Mouse (Mus musculus) intestine, embryonic 14.5 days (tissue): ENCODE data around the gene Sdf4. TPM values are rescaled to one million over a fixed set of nuclear protein-coding genes. Genes with fewer than 3 reads are reported as not detected.

Experiments
- ATAC-seq: fragments of 200-750 bp; cut with Nextera tagmentation; replicated peaks from 2 replicates; pipeline ENCODE4 v1.8.0; 2017; ENCODE audit warnings: low read depth, moderate number of reproducible peaks, moderate TSS enrichment, moderate library complexity; ENCODE audit not compliant: low FRiP score, low TSS enrichment
- DNase-seq: peaks from one replicate; pipeline ENCODE4 v3.0.0-alpha.2; 2018; ENCODE audit warnings: low spot score
- H3K27ac ChIP-seq: fragments of 300-500 bp; sonication (generic); 2 replicates; pipeline ENCODE4 v1.5.1; 2014; ENCODE audit warnings: low read depth, mild to moderate bottlenecking, control low read depth
- H3K27me3 ChIP-seq: fragments of 300-500 bp; sonication (generic); replicated peaks from 2 replicates; pipeline ENCODE4 v1.6.1; 2014; ENCODE audit warnings: low read length, control low read depth; ENCODE audit not compliant: control insufficient read depth, insufficient read depth
- H3K36me3 ChIP-seq: fragments of 300-500 bp; sonication (generic); 2 replicates; pipeline ENCODE4 v1.6.1; 2014; ENCODE audit warnings: low read length, control low read depth; ENCODE audit not compliant: control insufficient read depth, insufficient read depth
- H3K4me1 ChIP-seq: fragments of 300-500 bp; sonication (generic); replicated peaks from 2 replicates; pipeline ENCODE4 v1.6.1; 2014; ENCODE audit warnings: low read length, control low read depth, mixed read lengths; ENCODE audit not compliant: control insufficient read depth, insufficient read depth
- H3K4me2 ChIP-seq: fragments of 300-500 bp; sonication (generic); 2 replicates; pipeline ENCODE4 v1.6.1; 2014; ENCODE audit warnings: low read length
- H3K4me3 ChIP-seq: fragments of 300-500 bp; sonication (generic); 2 replicates; pipeline ENCODE4 v1.5.1; 2014; ENCODE audit warnings: low read depth, low read length, control low read depth, mixed read lengths
- H3K9ac ChIP-seq: fragments of 300-500 bp; sonication (generic); 2 replicates; pipeline ENCODE4 v1.6.1; 2014; ENCODE audit warnings: mild to moderate bottlenecking, low read length
- H3K9me3 ChIP-seq: fragments of 300-500 bp; sonication (generic); 2 replicates; pipeline ENCODE4 v1.6.1; 2016; ENCODE audit warnings: low read length, control low read depth; ENCODE audit not compliant: control insufficient read depth
- WGBS: fragments of 180-500 bp; shearing (Covaris S2); extraction: QIAGEN DNeasy Blood & Tissue Kit; methylation state at CpG from one replicate; pipeline ENCODE4 v1.1.7; 2014; 5-methylcytosine and 5-hydroxymethylcytosine counted together
- polyA plus RNA-seq: library from polyadenylated mRNA; unstranded; fragments of >200 nt; fragmentation: Nextera tagmentation; extraction: Ambion mirVana; gene quantifications from 2 replicates; pipeline ENCODE4 v1.2.1, GENCODE M21; 2014

The Sdf4 gene
- polyA plus RNA-seq, 1 experiment from 2014 or later: 157 TPM

DNA sequence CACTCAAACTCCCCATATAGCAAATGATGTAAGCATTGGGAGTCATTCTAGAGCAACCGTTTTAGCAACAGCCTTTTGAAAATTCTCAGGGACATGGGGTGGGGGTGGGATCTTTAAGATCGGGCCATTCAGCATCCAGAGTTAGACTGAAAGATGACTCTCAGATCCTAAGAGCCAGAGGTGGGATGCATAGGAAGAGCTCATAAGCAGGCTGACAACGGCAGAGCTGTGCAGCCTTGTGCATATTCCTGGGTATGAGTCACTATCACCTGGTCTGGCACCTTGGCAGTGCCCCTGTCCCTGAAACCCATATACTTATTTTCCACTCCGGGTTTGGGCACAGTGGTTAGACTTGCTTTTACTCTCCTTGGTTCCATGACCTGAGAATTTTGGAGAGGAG, 60.4 kb downstream of the Sdf4 start:
- no peak for ATAC-seq
- WGBS: 80% methylated on average over 4 of the region's 4 CpGs
- Histone ChIP-seq H3K9me3 (no peaks in the 10 kb centered on the region), H3K27ac (no peak overlapping the region), H3K4me1 (no peaks in the 10 kb centered on the region), H3K36me3 (no peaks in the 10 kb centered on the region), H3K4me3 (no peak overlapping the region), H3K27me3 (no peaks in the 10 kb centered on the region), H3K4me2 (no peak overlapping the region), H3K9ac (no peak overlapping the region)
- DNase-seq: no peak

DNA sequence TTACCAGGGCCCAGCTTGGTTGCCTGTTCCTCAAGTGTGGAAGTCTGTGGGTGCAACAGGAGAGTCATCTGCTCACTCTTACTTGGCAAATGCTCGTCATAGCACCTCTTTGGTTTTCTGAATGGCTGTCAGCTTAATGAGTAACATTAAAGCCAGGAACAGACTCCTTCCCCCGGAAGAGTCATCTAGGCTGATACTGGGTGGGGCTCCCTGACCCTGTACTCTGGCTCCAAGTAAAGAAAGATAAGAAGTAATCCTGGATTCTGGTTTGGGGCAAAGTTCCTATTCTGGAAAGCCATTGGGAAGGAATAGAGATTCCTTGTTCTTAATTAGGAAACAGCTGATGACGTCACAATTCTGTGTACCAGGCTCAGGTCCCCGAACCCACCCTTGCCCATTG, 61.5 kb downstream of the Sdf4 start:
- H3K27me3 ChIP-seq: no peaks in the 10 kb centered on the region
- no peaks in the 10 kb centered on the region for H3K9me3 ChIP-seq
- H3K4me1 ChIP-seq: no peaks in the 10 kb centered on the region
- H3K4me2 ChIP-seq: no peak overlapping the region
- no peak overlapping the region for H3K9ac ChIP-seq
- ATAC-seq: peak; percentile 36
- H3K27ac ChIP-seq: 0 out of 2 replicates have a peak overlapping the region, but pooled peaks have one; percentile 3
- 74% methylated on average over 4 of the region's 4 CpGs for WGBS
- H3K4me3 ChIP-seq: no peak overlapping the region
- DNase-seq: no peak
- no peaks in the 10 kb centered on the region for H3K36me3 ChIP-seq

DNA sequence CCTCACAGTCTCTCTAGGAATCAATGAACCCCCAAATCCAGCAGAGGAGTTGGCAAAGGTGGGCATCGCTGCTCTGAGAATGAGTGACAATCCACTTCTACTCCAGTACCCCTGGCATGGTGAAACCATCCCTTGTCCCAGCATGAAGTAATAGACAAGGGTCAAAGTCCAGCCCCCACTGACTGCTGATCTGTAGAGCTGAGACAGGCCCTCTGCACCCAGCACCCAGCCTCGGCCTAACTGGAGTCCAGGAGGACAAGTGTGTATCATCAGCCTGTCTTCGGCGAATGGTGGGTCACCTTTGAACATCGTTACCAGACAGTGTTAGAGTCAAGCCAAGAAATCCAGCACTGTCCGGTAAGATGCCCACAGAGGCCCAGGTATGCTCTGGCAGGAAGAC, 61.9 kb downstream of the Sdf4 start:
- Histone ChIP-seq H3K4me3 (no peak overlapping the region), H3K36me3 (no peaks in the 10 kb centered on the region), H3K4me2 (no peak overlapping the region), H3K27ac (no peak overlapping the region), H3K9ac (no peak overlapping the region), H3K9me3 (no peaks in the 10 kb centered on the region), H3K27me3 (no peaks in the 10 kb centered on the region), H3K4me1 (no peaks in the 10 kb centered on the region)
- ATAC-seq (no peak), DNase-seq (peak; percentile 57)
- 84% methylated on average over 6 of the region's 6 CpGs for WGBS

DNA sequence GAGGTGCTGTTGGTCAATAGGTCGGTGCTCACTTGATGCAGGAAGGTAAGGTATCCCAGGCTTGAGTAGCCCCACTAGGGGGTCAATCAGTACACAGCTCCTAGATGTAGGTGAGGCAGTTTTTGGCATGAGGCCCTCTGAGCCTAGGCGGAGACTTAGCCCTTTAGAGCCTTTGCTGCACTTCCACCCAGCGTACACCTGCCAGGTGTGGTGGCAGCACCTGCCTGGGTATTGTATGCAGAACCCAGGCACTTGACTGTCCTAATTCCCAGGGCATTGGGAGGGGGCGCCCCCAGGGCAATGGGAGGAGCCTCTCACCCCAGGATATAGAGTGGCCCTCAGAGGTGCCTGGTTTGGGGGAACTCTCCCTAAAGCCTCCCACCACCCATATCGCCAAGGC, 62.5 kb downstream of the Sdf4 start:
- H3K9ac ChIP-seq: no peak overlapping the region
- H3K4me3 ChIP-seq: no peak overlapping the region
- H3K4me1 ChIP-seq: no peaks in the 10 kb centered on the region
- WGBS: 84% methylated on average over 5 of the region's 5 CpGs
- no peaks in the 10 kb centered on the region for H3K36me3 ChIP-seq
- H3K27ac ChIP-seq: no peak overlapping the region
- no peak for ATAC-seq
- H3K27me3 ChIP-seq: no peaks in the 10 kb centered on the region
- H3K9me3 ChIP-seq: no peaks in the 10 kb centered on the region
- no peak for DNase-seq
- H3K4me2 ChIP-seq: peak overlapping the region; percentile 11; the same call in 1 of the 2 replicates

DNA sequence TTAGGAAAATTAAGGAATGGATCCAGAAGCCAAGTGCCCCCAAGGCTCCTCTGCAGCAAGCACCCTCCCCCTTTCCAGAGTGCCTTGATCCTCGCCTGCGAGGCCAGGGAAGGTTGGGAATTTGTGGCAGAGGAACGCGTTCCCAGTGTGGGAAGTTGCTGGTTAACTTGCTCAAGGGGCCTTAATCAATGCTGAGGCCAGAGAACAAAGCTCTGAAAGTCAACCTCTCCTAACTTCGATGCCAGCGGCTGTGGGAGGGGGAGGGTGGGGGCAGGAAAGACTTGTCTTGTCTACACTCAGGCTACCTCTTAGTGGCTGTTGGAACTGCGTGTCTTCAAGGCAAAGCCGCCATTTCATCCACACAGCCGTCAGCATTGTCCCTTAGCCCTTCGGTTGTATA, 65.0 kb downstream of the Sdf4 start:
- Histone ChIP-seq H3K36me3 (no peaks in the 10 kb centered on the region), H3K9ac (peak overlapping the region; percentile 50), H3K9me3 (no peaks in the 10 kb centered on the region), H3K27ac (no peak overlapping the region), H3K27me3 (no peaks in the 10 kb centered on the region), H3K4me1 (no peaks in the 10 kb centered on the region), H3K4me2 (peak overlapping the region; percentile 44), H3K4me3 (peak overlapping the region; percentile 36)
- DNase-seq: no peak
- ATAC-seq: no peak
- WGBS: 62% methylated on average over 10 of the region's 10 CpGs

DNA sequence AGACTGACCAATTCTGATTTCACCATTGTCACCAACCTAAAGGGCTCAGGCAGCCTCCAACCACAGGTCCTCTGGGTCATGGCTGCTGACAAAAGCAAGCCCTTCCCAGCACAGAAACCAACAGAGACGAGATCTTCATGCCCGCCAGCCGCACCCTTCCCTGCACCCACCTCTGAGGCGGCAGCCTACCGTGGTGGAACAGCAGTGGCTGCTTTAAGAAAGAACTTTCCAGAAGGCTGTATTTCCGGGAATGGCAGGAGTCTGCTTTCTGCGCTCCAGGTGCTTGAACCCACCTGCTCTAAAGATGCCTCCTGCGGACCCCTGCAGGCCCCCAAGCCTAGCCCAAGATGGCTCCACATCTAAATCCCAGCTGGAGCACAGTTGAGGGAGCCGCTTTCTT, 66.2 kb downstream of the Sdf4 start:
- Histone ChIP-seq H3K9me3 (no peaks in the 10 kb centered on the region), H3K9ac (peak overlapping the region; percentile 50), H3K4me3 (peak overlapping the region; percentile 36), H3K36me3 (no peaks in the 10 kb centered on the region), H3K27me3 (no peaks in the 10 kb centered on the region), H3K4me2 (peak overlapping the region; percentile 44), H3K27ac (peak overlapping the region; percentile 85), H3K4me1 (no peaks in the 10 kb centered on the region)
- WGBS: 51% methylated on average over 9 of the region's 9 CpGs
- ATAC-seq (peak; percentile 1; the same call in 1 of the 2 replicates), DNase-seq (peak; percentile 55)

DNA sequence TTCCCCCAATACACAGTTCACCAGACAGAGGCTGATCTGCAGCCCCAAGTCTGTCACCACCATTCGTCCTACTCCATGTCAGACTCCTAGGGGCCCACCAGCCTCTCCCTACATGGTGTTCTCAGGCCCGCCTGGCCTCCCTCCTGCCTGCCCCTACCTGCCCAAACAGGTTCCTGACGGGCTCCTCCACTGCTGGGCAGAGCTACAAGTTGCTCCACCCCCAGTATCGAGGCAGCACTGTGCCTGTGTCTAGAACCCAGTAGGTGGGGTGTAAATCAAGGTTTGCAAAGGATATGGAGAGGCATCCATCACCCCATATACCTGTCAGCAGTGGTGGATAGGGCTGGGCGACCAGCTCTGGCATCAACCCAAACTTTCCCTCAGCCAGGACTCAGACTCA, 66.6 kb downstream of the Sdf4 start, which contains the start of gene Ttll10:
Gene Ttll10, minus strand, starts transcription at position 154 of the 400 bp plus-strand sequence.
- no peaks in the 10 kb centered on the region for H3K27me3 ChIP-seq
- peak within 1 kb of the TSS; percentile 36 for H3K4me3 ChIP-seq
- peak; percentile 63 for ATAC-seq
- H3K9me3 ChIP-seq: no peaks in the 10 kb centered on the region
- H3K36me3 ChIP-seq: no peaks in the 10 kb centered on the region
- H3K27ac ChIP-seq: peak within 1 kb of the TSS; percentile 85
- WGBS: 20% methylated on average over 5 of the region's 5 CpGs
- peak within 1 kb of the TSS; percentile 50 for H3K9ac ChIP-seq
- no peak for DNase-seq
- peak within 1 kb of the TSS; percentile 44 for H3K4me2 ChIP-seq
- H3K4me1 ChIP-seq: no peaks in the 10 kb centered on the region

DNA sequence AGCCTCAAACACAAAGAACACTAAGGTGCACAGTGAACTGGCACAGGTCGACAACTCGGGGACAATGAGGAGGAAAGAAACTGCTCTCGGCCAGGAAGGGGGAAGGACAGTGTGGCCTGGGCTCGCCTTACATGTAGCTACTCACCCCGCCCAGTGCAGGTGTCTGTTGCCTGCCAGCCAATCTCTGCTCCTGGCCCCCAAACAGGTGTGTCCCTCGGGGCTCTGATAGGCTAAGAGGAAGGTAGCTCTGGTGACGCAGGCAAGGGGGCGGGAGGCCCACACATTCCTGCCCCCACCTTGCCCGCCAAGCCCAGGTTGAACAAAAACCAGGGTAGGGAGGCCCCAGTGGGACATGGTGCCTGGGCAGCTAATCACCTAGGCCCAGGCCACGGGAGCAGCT, 67.0 kb downstream of the Sdf4 start:
- Histone ChIP-seq H3K4me1 (no peaks in the 10 kb centered on the region), H3K27me3 (no peaks in the 10 kb centered on the region), H3K36me3 (no peaks in the 10 kb centered on the region), H3K4me2 (peak overlapping the region; percentile 22; the same call in 1 of the 2 replicates), H3K4me3 (peak overlapping the region; percentile 36), H3K9me3 (no peaks in the 10 kb centered on the region), H3K9ac (peak overlapping the region; percentile 50), H3K27ac (peak overlapping the region; percentile 85)
- ATAC-seq (peak; percentile 98), DNase-seq (peak; percentile 82)
- WGBS: 22% methylated on average over 10 of the region's 10 CpGs
